Mouse (Mus musculus) CD4-positive helper T cell, adult 2 months (primary cell): Measurements from ENCODE around the gene Ndufs8.

Experiments
- DNase-seq: peaks from one replicate; pipeline ENCODE4 v3.0.0-alpha.2; 2012; ENCODE audit warnings: low read depth, missing footprints, low spot score

The Ndufs8 gene

GRCm38 (mm10) chr19:3931716-3932115 lies 19.1 kb upstream of the Ndufs8 start:
- no peak for DNase-seq

DNA sequence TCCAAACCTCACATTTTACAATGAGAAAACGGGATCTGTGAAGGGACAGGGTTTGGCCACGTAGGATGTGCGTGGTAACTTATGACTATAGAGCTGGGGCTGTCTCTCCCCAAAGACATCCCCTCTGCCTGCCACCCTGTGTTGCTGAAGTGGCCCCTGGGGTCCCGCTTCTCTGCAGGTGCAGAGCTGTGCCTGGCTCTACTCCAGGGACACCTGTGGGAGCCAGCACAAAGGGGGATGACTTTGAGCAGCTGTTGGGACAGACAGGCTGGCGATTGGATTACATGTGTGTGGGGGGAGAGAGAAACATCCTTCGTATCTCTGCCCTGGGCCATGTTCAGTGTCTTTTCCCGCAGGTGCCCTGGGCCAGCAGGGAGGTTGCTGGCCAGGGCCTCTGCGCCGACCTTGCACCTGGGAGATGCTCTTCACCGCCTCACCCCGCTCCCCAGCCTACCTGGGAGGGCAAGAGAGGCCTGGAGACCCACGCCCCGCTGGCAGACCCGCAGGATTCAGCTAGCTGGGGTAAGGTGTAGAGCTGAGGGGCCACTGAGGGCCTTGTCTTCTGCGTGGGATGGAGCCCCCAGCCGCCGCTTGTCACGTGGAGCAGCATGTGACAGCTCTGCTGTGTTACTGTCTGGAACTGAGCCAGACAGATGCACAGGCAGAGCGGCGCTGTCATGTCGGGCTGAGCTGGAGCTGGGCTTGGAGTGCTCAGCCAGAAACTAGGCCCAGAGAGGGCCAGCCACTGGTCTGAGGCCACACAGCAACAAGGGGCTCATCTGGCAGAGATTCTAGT lies 17.9 kb upstream of the Ndufs8 start:
- DNase-seq, result no peak

DNA sequence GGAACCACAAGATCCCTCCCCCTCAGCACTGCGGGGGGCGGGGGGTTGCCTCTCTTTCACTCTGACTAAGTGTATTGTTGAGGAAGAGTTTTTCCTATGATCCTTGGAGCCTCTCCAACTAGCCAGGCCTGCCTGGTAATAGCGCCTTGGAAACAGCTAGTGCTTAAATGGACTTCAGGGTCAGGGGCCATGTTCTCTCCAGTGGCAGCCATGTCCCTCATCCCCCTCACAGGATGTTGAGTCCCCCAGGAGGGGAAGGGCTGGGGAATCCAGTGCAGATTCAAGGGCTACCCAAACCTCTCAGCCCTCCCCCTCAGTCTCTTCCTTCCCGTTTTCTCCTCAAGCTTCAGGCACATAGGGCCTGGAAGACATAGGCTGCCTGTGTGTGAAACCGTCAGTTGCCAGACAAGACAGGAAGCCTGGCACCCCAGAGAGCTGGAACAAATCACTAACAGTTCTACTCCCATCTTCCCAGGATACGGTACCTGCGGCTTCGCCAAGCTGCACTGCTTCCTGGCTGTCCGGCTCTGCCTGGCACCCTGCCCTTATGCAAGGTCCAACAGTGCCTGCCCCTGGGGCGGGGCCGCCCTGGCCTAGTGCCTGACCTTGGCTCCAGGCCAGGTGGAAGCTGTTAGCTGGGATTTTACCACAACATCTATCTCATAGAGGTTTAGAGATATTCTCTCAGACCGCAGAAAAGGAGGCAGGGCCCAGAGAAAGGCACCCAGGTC lies 16.8 kb upstream of the Ndufs8 start, which contains the start of gene Aldh3b1:
TSS of gene Aldh3b1 (minus strand) at position 598 of the 731 bp plus-strand sequence.
- DNase-seq, result peak; percentile 29

GRCm38 (mm10) chr19:3928779-3929178 lies 16.2 kb upstream of the Ndufs8 start:
- no peak for DNase-seq

DNA sequence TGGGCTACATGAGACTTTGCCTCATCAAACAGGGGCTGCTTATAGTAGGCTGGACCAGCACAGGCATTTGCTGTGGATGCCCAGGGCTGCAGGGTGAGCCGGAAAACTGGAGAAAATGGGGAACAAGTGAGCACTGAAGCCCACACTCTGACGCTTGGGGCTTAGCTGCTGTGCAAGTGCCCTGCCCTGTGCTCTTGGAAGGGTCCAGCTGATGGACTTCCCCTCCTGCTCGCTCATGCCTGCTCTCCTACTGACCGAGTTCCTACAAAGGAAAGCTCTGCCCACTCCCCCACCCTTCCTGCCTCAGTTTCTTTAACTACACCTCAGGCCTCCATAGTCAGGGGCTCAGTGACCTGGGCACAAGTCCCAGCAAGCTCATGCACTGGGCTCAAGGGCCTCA lies 15.4 kb upstream of the Ndufs8 start:
- DNase-seq, result no peak

- DNase-seq, result no peak
These were observed 14.1 kb upstream of the Ndufs8 start for GRCm38 (mm10) chr19:3926685-3927084.

GRCm38 (mm10) chr19:3926279-3926678 lies 13.7 kb upstream of the Ndufs8 start:
- DNase-seq, result no peak

- no peak for DNase-seq
These were observed 13.3 kb upstream of the Ndufs8 start for GRCm38 (mm10) chr19:3925859-3926258.

DNA sequence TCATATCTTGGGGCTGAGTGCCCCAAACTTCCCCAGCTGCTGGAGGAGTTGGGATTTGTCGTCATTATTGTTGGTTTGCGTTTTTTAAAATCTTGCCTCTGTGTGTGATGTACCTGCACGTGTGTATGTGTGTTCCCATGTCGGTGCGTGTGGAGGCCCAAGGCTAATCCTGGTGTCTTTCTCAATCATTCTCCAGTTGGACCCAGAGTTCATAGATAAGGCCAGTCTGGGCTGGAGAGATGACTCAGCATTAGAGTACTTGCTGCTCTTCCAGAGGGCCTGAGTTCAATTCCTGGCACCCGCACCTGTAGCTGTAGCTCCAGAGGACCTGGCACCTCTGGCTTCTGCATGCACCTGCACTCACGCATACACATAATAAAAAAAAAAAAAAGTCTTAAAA lies 12.3 kb upstream of the Ndufs8 start:
- no peak for DNase-seq

- no peak for DNase-seq
These were observed 11.6 kb upstream of the Ndufs8 start for GRCm38 (mm10) chr19:3924190-3924589.

DNA sequence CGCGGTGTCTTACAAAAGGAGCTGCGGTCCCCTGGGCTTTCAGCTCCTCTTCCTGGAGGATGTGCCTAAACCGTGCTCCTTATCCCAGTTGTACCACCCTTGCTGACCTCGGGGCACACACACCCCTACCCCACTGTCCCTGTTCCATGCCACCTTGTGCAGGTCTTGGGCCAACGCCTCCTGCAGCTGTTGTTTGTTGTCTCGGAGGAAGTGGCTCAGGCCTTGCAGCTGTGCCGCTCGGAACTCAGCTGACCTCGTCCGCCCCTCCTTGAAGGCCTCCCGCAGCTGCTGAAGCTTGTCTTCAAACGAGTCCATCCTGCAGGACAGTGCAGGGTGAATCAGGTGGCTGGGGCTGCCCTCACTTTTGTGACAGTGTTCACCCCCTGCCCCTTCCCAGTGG lies 11.0 kb upstream of the Ndufs8 start:
- no peak for DNase-seq

GRCm38 (mm10) chr19:3922661-3923371 lies 10.2 kb upstream of the Ndufs8 start:
- DNase-seq, result no peak

GRCm38 (mm10) chr19:3919928-3920327 lies 7.4 kb upstream of the Ndufs8 start:
- no peak for DNase-seq

DNA sequence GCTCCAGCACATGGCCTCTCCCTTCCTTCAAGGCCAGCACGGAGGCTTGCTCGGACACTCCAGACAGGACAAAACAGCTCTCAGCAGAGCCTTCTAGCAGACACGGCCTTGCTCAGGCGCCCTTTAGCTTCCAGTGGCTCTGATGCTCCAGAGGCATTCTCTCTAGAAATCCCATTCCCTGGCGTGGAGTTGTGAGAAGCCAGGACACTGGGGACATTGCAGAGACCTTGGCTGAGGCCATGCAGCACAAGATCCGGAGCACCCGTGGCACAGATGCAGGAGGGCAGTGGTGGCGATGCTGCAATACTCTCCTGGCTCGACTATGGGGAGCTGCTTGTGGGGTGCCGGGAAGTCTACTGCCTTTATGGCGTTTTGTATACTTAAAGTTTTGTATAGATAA lies 4.2 kb upstream of the Ndufs8 start:
- DNase-seq, result no peak

DNA sequence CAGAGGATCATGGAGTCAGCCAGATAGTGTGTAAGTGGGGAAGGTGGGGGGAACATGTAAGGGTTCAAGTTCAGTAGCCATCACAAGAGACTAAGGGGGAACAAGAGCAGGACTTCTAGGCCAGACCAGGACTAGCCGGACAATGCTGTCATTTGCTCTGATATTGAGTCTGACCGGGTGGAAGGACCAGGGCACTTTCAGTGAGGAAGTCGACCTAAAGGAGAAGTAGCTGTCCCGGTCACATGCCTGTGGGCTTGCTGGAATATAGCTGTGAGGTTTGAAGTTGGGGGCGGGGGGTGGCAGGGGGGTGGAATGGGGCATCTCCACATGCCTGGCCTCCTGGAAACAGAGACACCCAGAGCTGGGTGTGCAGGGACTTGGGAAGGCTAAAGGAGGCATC lies 2.0 kb upstream of the Ndufs8 start:
- DNase-seq, result no peak

GRCm38 (mm10) chr19:3913692-3914091 lies 1.1 kb upstream of the Ndufs8 start:
- no peak for DNase-seq

DNA sequence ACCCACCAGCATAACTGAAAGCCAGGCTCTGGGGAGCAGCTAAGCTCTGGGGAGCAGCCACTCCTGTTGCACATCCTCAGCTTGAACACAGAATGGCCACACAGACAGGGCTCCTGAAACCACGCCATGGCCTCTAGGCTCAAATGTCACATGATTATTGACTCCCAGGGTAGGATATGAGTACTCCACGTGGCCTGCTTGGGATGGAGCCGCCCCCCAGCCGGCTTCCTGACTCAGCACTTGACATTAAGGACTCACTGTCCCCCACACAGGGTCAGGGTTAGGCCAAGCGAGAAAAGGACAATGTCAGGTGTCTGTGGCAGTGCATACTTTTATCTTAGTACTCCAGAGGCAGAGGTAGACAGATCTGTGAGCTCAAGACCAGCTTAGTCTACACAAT lies 2.4 kb downstream of the Ndufs8 start:
- no peak for DNase-seq

DNA sequence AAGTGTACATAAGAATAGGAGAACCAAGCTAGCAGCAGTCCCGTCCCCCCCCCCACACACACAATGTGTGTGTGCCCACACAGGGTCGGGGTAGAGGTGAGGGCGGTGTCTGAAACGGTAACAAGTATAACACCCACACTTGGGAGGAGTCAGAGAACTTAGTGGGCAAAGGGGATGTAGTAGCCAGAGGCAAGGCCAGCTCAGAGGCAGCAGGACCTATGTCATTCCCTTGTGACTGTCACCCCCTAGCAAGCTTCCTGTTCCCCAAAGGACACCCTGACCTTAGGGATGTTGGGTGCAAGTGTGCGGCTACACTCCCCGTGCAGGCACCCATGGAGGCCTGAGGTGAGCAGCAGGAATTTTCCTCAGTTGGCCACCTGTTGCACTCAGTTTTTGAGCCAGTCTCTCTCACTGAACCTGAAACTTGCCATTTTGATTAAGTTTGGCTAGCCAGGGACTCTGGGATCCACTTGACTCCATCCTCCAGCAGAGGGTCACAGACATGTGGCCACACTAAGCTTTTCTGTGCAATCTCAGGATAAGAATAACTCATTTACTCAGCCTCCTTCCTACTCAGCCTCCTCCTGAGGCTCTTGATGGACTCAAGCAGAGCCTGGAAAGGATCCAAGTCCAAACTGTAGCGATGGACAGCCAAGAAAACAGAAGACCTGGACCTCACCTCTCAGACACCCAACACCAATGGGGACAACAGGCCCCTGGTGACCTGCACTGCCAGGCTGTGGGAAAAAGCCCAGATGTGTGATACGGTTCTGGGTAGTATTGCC lies 4.5 kb downstream of the Ndufs8 start:
- DNase-seq, result no peak

DNA sequence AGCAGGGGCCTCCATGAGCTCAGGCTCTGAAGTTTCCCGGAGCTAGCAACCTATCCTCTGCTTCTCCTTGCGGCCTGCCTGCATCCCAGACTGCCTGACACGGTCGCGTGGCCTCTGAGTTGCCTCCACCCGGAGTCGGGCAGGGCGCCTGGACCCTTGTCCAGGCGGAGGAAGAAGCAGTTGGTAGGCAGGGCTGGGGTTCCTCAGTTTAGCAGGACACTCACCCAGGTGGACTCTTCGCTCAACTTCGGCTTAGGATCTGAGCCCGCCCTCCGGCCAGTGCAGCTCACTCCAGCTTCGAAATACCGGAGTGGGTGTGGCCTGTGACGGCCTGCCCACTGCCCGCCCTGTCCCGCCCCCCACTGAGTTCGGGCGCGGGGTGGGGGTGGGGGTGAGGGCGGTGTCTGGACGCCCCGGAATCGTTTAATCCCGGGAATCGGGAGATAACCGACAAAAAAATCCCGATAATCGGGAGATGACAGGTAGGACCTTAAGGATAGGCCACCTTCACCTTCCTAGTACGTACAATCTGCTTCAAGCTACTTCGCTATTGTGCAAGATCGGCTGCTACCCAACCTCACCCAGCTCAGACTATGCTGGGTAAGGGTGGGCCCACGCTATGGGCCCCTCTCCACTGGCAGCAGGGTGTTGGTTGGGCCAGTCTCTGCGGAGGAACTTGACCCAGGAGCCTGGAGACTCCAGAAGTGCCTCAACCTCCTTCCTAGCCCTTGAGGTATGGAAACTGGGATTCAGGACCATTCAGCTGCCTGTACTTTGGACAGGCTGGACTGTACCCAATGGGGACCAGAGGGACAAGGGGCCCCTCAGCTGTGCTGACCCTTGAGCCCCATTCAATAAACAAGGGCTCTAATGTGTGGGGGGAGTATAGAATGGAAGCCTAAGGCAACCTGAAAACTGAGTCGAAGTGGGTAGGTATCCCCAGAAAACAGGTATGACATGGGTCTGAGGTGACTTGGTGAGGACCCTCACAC lies 5.5 kb downstream of the Ndufs8 start, which contains the start of gene Tcirg1:
TSS of gene Tcirg1 (minus strand) at position 339 of the 992 bp plus-strand sequence.
- peak; percentile 82 for DNase-seq

DNA sequence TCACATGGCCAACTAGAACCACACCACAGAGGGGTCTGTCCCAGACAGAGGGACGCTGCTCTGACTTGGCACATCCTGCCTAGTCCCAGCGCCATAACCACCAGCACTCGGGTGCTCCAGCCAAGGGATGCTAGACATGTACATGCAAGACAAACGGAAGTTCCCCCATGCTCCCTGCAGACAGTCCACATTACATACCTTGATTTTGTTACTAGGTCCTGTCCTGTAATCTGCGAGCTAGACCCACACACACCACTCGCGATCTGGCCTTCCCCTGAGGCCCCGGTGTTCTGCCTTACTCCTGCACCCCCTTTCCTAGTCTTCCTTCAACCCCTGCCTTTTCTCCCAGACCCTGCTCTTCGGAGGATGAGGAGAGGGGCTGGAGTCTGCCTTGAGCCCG lies 6.2 kb downstream of the Ndufs8 start:
- DNase-seq, result peak; percentile 46
